Mouse (Mus musculus): ENCODE results near the gene D330045A20Rik.

DNA sequence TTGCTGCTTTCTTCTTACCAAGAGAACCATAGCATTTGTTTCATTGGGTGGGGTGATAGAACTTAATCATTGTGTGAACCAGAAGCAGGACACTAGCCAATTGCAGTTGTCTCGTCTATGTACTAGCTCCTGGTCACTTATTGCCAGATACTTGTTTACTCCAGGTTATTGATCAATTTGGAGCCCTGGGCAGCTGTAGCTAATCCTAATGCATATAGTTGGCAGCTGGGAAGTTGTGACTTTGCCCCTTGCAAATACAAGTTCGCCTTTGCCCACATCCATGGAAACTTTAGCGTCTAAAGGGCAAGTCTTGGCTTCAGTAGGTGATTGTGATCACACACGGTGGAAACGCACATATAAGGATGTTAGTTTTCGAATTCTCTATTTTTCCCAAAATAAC lies 116.2 kb downstream of the D330045A20Rik start:
- TF ChIP-seq CTCF (IDR thresholded peaks at IDR 0.05; ENCODE audit: low read depth, low read length) (no peak), POLR2A (IDR thresholded peaks at IDR 0.05; ENCODE audit: extremely low read depth, insufficient read depth, low read length) (no peak)

Data from liver, adult 2 months (tissue).